Mouse (Mus musculus) heart, postnatal 0 days (tissue): ENCODE measurements around the gene 1700034J05Rik.

Experiments used
- CTCF ChIP-seq: IDR thresholded peaks from 2 replicates; pipeline ENCODE4 v1.5.1; 2016; ENCODE audit warnings: antibody characterized with exemption, control low read depth, low read depth
- EP300 ChIP-seq: IDR thresholded peaks from 2 replicates; pipeline ENCODE4 v1.6.1; 2016; ENCODE audit warnings: antibody characterized with exemption, low read depth

DNA sequence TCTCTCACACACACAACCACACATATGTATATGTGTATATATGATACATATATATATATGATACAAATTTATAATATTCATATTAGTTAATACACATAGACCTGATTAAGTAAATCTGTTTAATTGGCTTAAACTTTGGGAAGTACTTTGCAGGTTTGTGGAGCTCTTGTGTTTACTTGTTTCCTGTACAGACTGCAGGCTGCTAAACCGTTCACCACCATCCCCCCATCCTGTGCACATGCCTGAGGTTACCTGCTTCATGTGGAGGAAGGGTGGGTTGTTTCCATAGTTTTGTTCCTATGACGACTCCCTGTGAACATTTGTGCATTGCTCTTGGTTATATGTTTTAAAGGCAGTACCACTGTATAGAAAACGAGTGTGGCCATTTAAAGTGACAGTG is 17.1 kb upstream of the 1700034J05Rik start:
- TF ChIP-seq CTCF (no peak), EP300 (no peak)
